Mouse (Mus musculus) lung, adult 2 months (tissue): Measurements from ENCODE around the gene Chrdl2.

ENCODE experiments used
- CTCF ChIP-seq: fragments of 200-500 bp; IDR thresholded peaks from 2 replicates; pipeline ENCODE4 v1.5.1; 2011; ENCODE audit warnings: mild to moderate bottlenecking, low read length, control low read depth; ENCODE audit not compliant: insufficient read depth
- POLR2A ChIP-seq: fragments of 200-500 bp; IDR thresholded peaks from 2 replicates; pipeline ENCODE4 v1.6.1; 2011; ENCODE audit warnings: low read depth, mild to moderate bottlenecking, control low read depth, low read length, borderline replicate concordance; ENCODE audit errors: extremely low read depth

DNA sequence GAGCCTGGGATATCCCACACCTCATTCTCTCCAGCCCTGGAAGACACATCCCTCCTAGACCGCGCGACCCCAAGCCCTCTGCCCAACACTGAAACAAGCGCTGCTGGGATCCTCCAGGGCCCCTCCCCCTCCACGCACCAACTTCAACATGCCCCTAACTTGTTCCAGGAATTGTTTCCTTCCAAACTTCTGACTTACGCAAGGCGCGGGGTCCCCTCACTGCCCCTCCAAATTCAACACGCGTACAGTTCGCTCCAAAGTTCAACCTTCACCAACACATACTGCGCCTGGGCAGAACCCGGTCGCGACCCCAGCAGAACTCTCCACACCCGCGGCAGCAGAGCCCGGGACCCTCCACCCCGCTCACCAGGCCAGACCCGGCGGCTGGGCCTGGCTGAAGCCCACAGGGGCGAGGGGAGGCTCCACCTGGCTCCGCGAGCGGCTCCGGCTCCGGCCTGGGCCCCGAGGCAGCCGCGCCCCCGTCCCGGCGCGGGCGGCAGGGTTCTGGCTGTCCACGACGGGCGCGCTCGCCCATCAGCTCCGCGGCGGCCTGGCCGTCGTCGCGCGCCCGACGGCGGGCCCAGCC, 26.3 kb upstream of the Chrdl2 start:
- TF ChIP-seq POLR2A (no peak), CTCF (no peak)
